Mouse (Mus musculus) embryonic facial prominence, embryonic 12.5 days (tissue): ENCODE data around the gene 1700021F05Rik. TPM values are rescaled to one million over a fixed set of nuclear protein-coding genes. Genes with fewer than 3 reads are reported as not detected.

ENCODE experiments used
- ATAC-seq: fragments of 200-750 bp; cut with Nextera tagmentation; 2 replicates; pipeline ENCODE4 v1.8.0; 2017; ENCODE audit not compliant: insufficient number of reproducible peaks, insufficient read depth, low FRiP score, low TSS enrichment
- H3K27ac ChIP-seq: fragments of 300-500 bp; sonication (generic); 2 replicates; pipeline ENCODE4 v1.5.1; 2016; ENCODE audit warnings: mild to moderate bottlenecking
- H3K27me3 ChIP-seq: fragments of 300-500 bp; sonication (generic); 2 replicates; pipeline ENCODE4 v1.6.1; 2016; ENCODE audit warnings: mild to moderate bottlenecking, moderate library complexity
- H3K36me3 ChIP-seq: fragments of 300-500 bp; sonication (generic); 2 replicates; pipeline ENCODE4 v1.6.1; 2016; ENCODE audit warnings: mild to moderate bottlenecking
- H3K4me1 ChIP-seq: fragments of 300-500 bp; sonication (generic); 2 replicates; pipeline ENCODE4 v1.6.1; 2016
- H3K4me2 ChIP-seq: fragments of 300-500 bp; sonication (generic); replicated peaks from 2 replicates; pipeline ENCODE4 v1.6.1; 2016; ENCODE audit warnings: mild to moderate bottlenecking, moderate library complexity
- H3K4me3 ChIP-seq: fragments of 300-500 bp; sonication (generic); 2 replicates; pipeline ENCODE4 v1.5.1; 2016; ENCODE audit warnings: mild to moderate bottlenecking
- H3K9ac ChIP-seq: fragments of 300-500 bp; sonication (generic); 2 replicates; pipeline ENCODE4 v1.6.1; 2016; ENCODE audit warnings: mild to moderate bottlenecking, moderate library complexity
- H3K9me3 ChIP-seq: fragments of 300-500 bp; sonication (generic); 2 replicates; pipeline ENCODE4 v1.6.1; 2016; ENCODE audit warnings: mild to moderate bottlenecking, moderate library complexity
- WGBS: fragments of 180-500 bp; shearing (Covaris S2); methylation state at CpG from one replicate; pipeline ENCODE4 v1.1.7; 2016; 5-methylcytosine and 5-hydroxymethylcytosine counted together
- polyA plus RNA-seq: library from polyadenylated mRNA; unstranded; fragments of >200 nt; fragmentation: Nextera tagmentation; extraction: Ambion mirVana; gene quantifications from 2 replicates; pipeline ENCODE4 v1.2.1, GENCODE M21; 2016

Gene 1700021F05Rik
- 59.2 and 60.0 TPM in 2 replicates for polyA plus RNA-seq

DNA sequence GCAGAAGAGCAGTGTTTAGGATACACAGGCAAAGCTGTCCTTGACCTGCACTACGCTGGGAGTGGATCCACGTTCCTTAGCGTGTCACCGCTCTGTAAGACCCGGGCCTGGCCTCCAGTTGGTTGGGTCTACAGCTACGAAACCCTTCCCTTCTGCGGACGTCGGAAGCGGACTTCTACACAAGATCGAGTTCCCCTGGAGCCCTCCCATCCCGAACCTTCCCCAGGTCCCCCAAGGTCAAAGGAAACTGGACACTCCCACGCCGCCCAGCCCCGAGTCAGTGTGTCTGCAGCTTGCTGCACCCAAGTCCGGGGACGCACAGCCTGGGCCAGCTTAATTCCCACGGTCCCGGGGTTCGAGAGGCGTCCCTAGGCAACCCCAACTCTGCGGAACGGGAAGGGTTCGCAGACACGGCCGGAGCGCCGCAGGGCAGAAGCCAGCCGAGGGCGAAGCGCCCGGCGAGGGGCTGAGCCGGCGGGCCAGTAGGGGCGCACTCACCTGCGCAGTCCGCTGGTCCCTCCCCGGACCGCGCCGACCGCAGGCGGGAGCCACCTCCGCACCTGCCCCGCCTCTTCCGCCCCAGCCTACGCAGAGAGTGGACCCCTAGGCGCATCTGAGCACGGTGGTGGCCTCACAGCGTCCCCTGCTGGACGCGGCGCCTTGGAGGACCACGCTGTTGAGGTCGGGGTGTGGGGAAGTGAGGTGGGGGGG is at the start of gene 1700021F05Rik:
1700021F05Rik (minus strand) TSS at position 553 of the 711 bp plus-strand sequence.
- H3K4me3 ChIP-seq = peak within 1 kb of the TSS; percentile 83
- H3K4me2 ChIP-seq = peak within 1 kb of the TSS; percentile 56
- peak within 1 kb of the TSS; percentile 86 for H3K9ac ChIP-seq
- WGBS = 0% methylated on average over 53 of the region's 56 CpGs
- 0 out of 2 replicates have a peak, but pooled peaks cover 9% of the 10 kb centered on the region for H3K36me3 ChIP-seq
- peak; percentile 99 for ATAC-seq
- H3K4me1 ChIP-seq = peaks cover 9% of the 10 kb centered on the region
- H3K27me3 ChIP-seq = no peaks in the 10 kb centered on the region
- H3K27ac ChIP-seq = peak within 1 kb of the TSS; percentile 67
- no peaks in the 10 kb centered on the region for H3K9me3 ChIP-seq

DNA sequence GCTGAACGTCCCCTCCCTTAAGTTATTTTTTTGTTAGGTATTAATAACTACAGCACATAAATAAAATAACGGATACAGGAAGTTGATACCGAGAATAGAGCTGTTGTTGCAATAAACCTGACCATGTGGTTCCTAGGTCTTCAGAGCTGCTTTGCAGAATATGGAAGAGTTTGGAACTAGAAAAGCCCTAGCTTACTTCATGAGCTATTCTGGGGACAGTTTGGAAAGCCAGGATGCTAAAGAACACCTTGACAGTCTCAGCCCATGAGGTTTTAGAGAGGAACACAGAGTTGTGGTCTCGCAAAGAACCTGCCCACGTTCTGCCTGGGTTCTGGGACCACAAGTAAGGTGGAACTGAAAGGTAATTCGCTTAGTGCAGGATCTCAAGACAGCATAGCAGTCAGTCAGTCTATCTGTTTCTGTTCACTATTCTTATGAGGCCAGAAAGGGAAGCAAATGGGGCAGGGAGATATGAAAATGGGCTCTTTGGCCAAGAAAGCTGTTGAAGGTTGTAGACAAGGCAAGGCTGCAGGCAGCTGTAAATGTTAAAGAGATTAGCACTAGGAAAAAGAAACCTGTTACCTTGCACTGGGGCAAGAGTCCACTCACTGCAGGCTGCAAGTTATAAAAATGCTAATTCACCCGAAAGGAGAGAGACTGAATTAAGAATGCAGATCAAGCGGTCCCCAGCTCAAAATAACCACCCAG is 47.8 kb upstream of the 1700021F05Rik start:
- H3K4me1 ChIP-seq = peaks cover 8% of the 10 kb centered on the region; the same call in 1 of the 2 replicates
- no peak overlapping the region for H3K9ac ChIP-seq
- ATAC-seq = no peak
- H3K27ac ChIP-seq = 0 out of 2 replicates have a peak overlapping the region, but pooled peaks have one; percentile 23
- no peaks in the 10 kb centered on the region for H3K27me3 ChIP-seq
- no peak overlapping the region for H3K4me2 ChIP-seq
- no peaks in the 10 kb centered on the region for H3K9me3 ChIP-seq
- 73% methylated on average over 8 of the region's 8 CpGs for WGBS
- H3K4me3 ChIP-seq = no peak overlapping the region
- peaks cover 19% of the 10 kb centered on the region for H3K36me3 ChIP-seq

DNA sequence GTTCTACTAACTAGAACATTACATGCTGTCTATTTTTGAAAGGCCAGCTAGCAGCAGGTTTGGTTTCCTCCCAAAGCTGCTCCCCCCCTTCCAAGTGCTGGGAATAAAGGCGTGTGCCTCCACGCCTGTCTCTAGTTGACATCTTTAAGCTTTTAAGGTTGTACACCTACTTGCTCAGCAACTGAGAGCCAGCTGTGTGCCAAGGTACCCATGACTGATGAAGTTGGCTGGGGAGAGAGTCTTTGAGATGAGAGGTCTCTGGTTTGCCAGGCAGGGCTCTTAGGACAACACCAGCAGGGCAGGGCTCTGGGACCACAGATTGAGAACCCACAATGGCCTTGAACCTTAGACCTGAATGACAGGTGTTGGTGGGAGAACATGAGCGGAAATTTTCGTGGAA is 43.7 kb upstream of the 1700021F05Rik start:
- Histone ChIP-seq H3K9ac (no peak overlapping the region), H3K4me3 (no peak overlapping the region), H3K4me1 (peaks cover 16% of the 10 kb centered on the region), H3K27ac (no peak overlapping the region), H3K27me3 (no peaks in the 10 kb centered on the region), H3K4me2 (no peak overlapping the region), H3K36me3 (peaks cover 38% of the 10 kb centered on the region), H3K9me3 (no peaks in the 10 kb centered on the region)
- ATAC-seq = no peak
- 90% methylated on average over 4 of the region's 4 CpGs for WGBS

DNA sequence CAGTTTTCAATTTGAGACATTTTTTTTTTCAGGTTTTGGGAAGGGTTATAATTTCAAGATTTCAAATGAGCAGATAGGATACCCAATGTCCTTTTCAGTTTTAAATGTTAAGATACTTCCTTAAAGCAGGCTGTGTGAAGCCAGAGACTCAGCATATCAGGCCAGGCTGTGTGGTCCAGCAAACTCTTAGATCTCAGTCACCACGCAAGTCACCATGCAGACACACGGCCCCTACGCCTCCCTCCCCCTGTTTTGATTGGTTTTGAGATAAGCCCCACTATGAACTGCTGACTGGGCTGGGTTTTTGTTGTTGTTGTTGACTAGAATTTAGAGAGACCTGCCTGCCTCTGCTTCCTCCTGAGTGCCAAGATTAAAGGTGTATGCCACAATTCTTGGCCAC is 40.5 kb upstream of the 1700021F05Rik start:
- Histone ChIP-seq H3K27me3 (no peaks in the 10 kb centered on the region), H3K9ac (peak overlapping the region; percentile 91), H3K9me3 (no peaks in the 10 kb centered on the region), H3K4me1 (peaks cover 18% of the 10 kb centered on the region), H3K4me3 (peak overlapping the region; percentile 61), H3K36me3 (peaks cover 38% of the 10 kb centered on the region), H3K27ac (peak overlapping the region; percentile 98), H3K4me2 (peak overlapping the region; percentile 75)
- WGBS = 48% methylated on average over 3 of the region's 3 CpGs
- ATAC-seq = no peak

DNA sequence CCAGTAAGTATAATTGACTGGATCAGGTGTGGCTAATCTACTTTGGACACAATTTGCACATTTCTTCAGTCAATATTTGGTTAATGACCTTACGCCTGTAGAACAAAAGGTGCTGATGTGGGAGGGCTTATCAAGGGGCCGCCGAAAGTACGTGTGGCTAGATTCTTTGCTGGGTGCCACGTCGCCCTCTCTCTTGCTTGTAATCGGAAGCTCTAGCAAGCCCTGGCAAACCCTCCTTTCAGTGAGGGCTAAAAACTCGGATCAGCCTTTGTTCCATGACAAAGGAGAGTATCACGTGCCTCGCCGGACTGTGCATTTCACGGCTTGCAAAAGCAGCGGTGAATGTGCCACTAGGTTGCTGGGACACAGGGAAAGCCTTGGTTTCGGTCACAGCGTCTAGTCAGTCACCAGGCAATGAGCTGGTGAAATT is 39.9 kb upstream of the 1700021F05Rik start:
- no peaks in the 10 kb centered on the region for H3K9me3 ChIP-seq
- no peak for ATAC-seq

DNA sequence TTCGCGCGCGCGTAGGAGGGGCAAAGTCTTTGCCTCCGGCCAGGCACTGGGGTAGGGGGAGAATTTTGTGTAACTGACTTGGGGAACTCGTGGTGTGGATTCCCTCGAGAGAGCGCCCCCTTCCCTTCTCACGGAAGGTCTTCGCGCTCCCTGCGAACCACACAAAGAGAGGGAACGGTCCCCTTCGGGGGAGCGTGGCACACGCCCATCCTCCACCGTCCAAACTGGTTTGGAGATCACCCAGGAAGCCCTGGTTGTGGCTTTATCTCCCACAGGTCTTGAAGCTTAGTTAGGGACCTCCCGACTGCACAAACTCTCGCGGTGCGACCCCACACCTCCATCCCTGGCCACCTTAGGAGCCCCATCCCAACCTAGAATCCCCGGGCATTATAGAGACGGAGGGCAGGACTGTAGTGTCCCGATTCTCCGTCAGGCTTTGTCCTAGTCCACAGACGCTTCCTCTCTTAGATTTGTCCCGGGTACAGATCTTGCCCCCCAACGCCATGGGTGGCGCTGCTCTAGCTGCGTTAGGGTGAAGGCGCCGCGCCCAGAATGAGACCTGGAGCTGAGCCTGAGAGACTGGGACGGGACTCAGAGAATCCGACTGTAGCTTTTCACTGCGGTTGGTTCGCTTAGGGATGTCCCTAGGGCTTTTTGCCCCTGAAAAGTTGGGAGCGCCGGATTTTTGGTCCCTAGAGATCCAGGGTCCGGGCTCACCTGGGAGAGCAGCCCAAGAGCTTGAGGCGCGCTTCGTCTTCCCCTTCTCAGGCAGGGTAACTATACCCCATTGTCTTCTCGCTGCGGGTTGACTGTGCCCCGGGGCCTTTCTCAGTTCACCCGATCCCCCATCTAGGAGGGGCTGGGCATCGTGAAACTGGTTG is 38.8 kb upstream of the 1700021F05Rik start:
- H3K9ac ChIP-seq = peak overlapping the region; percentile 91
- WGBS = under 1% methylated on average over 49 of the region's 49 CpGs
- peaks cover 18% of the 10 kb centered on the region for H3K4me1 ChIP-seq
- H3K27me3 ChIP-seq = no peaks in the 10 kb centered on the region
- H3K36me3 ChIP-seq = peaks cover 28% of the 10 kb centered on the region
- peak overlapping the region; percentile 75 for H3K4me2 ChIP-seq
- H3K27ac ChIP-seq = peak overlapping the region; percentile 98
- peak; percentile 30; the same call in 1 of the 2 replicates for ATAC-seq
- H3K4me3 ChIP-seq = peak overlapping the region; percentile 61
- no peaks in the 10 kb centered on the region for H3K9me3 ChIP-seq

More for the DNA sequence above, 39.9 kb upstream of the 1700021F05Rik start:
- WGBS = under 1% methylated on average over 15 of the region's 15 CpGs
- H3K4me1 ChIP-seq = peaks cover 18% of the 10 kb centered on the region
- H3K9ac ChIP-seq = peak overlapping the region; percentile 91
- peak overlapping the region; percentile 98 for H3K27ac ChIP-seq
- peaks cover 38% of the 10 kb centered on the region for H3K36me3 ChIP-seq
- peak overlapping the region; percentile 61 for H3K4me3 ChIP-seq
- H3K4me2 ChIP-seq = peak overlapping the region; percentile 75
- H3K27me3 ChIP-seq = no peaks in the 10 kb centered on the region

DNA sequence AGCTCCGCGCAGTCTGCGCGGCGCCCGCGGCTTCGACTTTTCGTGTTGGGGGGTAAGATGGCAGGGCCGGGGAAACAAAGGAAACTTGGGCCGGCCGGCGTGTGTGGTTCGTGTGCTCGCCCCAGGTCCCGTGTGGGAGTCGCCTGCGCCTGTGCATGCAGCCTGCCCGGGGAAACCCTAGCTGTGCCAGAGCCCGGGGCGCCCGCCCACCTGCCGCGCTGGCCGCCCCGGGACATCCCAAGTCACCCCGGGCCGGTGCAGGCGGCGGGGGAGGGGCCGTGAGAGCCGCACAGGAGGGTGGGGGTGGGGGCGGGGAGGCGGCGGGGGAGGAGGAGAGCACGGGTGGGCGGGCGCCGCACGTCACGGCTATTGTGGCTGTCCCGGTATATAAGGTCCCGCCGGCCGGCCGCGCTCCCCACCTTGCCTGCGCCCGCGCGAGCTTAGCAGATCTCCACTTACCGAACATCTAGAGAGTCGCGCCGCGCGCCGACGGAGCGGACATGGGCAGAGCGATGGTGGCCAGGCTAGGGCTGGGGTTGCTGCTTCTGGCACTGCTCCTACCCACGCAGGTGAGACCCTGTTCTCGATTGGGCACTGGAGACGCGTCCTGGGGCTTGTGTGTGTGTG is 38.1 kb upstream of the 1700021F05Rik start:
- Histone ChIP-seq H3K4me3 (peak overlapping the region; percentile 61), H3K9me3 (no peaks in the 10 kb centered on the region), H3K36me3 (peaks cover 21% of the 10 kb centered on the region), H3K9ac (peak overlapping the region; percentile 91), H3K4me1 (peaks cover 18% of the 10 kb centered on the region), H3K4me2 (peak overlapping the region; percentile 75), H3K27me3 (no peaks in the 10 kb centered on the region), H3K27ac (peak overlapping the region; percentile 98)
- peak; percentile 84 for ATAC-seq
- WGBS = under 1% methylated on average over 63 of the region's 65 CpGs

DNA sequence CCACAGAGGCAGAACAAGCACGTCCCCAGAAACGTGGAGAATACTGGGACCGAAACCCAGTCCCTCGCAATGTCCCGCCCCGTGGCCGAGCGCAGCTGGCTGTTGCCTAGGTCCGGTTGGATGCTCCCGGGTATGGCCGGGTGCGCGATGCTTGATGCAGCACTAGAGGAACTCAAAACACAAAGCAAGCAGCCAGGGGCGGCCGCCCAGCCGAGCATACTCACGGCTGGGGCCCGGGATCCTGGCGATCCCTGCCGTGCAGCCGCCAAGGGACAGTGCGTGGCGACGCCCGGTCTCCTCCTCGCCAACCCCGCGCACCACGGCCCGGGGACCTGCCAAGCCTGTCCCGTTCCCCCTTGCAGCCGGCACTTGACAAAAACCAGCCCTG is 37.6 kb upstream of the 1700021F05Rik start:
- Histone ChIP-seq H3K4me2 (peak overlapping the region; percentile 75), H3K36me3 (peaks cover 16% of the 10 kb centered on the region), H3K9me3 (no peaks in the 10 kb centered on the region), H3K4me3 (peak overlapping the region; percentile 61), H3K27ac (peak overlapping the region; percentile 98), H3K27me3 (no peaks in the 10 kb centered on the region), H3K9ac (peak overlapping the region; percentile 91), H3K4me1 (peaks cover 18% of the 10 kb centered on the region)
- ATAC-seq = no peak; the same call in 1 of the 2 replicates
- 1% methylated on average over 32 of the region's 32 CpGs for WGBS

DNA sequence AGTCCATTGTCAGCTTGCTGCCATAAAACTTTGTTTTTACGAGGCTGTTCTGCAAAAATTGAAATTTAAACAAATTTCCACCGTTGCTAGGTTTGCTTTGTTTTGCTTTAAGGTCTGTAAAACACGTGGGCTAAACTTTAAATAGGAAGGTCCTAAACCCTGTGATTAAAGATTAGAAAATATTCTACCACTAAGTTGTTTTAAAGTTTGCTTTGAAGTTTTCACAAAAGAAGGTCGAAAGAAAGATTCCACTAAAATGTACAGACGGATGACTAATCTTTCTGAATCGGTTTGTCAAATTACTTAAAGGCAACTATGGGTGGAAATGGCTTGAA is 37.2 kb upstream of the 1700021F05Rik start, which contains the start of gene Cd24a:
Cd24a (plus strand) TSS at position 288 of the 335 bp plus-strand sequence.
- under 1% methylated on average over 6 of the region's 6 CpGs for WGBS
- no peak for ATAC-seq
- Histone ChIP-seq H3K4me1 (peaks cover 18% of the 10 kb centered on the region), H3K4me2 (peak within 1 kb of the TSS; percentile 75), H3K9me3 (no peaks in the 10 kb centered on the region), H3K4me3 (peak within 1 kb of the TSS; percentile 61), H3K9ac (peak within 1 kb of the TSS; percentile 91), H3K27me3 (no peaks in the 10 kb centered on the region), H3K36me3 (peaks cover 12% of the 10 kb centered on the region), H3K27ac (peak within 1 kb of the TSS; percentile 98)

DNA sequence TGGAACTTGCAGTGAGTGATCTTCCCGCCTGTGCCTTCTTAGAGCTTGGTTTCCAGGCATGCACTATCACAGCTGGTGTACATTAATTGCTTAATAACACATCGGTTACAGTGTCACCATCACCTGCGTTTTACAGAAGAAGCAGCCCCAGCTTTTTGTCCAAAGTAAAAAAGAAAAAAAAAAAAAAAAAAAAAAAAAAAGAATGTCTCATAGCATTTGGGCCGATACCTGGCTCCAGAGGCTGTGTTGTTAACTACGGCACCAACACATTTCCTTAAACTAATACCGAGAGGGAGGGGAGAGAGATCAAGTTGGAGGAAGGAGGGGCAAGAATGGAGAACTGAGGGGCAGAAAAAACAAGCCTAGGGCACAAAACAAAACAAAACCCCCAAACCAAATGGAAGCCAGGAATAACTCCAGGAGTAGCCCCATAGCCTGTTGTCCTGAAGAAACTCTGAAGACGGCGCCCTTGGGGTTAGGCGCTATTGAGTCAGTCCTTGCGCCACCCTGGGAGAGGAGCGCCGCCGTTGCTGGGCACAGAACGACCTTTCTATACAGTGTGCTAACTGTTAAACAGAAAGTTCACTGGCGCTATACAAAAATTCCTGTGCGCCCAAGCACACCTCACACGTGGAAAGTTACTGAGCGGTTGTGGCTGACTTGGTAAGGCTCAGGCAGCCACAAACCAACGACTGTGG is 36.7 kb upstream of the 1700021F05Rik start:
- Histone ChIP-seq H3K36me3 (peaks cover 7% of the 10 kb centered on the region), H3K27me3 (no peaks in the 10 kb centered on the region), H3K4me3 (peak overlapping the region; percentile 61), H3K4me2 (peak overlapping the region; percentile 75), H3K4me1 (peaks cover 18% of the 10 kb centered on the region), H3K9me3 (no peaks in the 10 kb centered on the region), H3K27ac (peak overlapping the region; percentile 98), H3K9ac (no peak overlapping the region; the same call in 1 of the 2 replicates)
- 11% methylated on average over 19 of the region's 19 CpGs for WGBS
- no peak for ATAC-seq
